Mouse (Mus musculus) CD4-positive, CD25-positive, alpha-beta regulatory T cell, adult 9 weeks (primary cell): ENCODE data around the gene Tlk1. TPM values are rescaled to one million over a fixed set of nuclear protein-coding genes. Genes with fewer than 3 reads are reported as not detected.

Experiments
- polyA plus RNA-seq: library from polyadenylated mRNA; unstranded; fragments of 100-300 nt; shearing (Covaris generic); gene quantifications from one replicate; pipeline ENCODE4 v1.2.1, GENCODE M21; 2017

The Tlk1 gene
- 26.2 TPM for polyA plus RNA-seq

GRCm38 (mm10) chr2:70825371-70826051, at the start of gene Tlk1:
Gene Tlk1 (minus strand): TSS chr2:70825728.

Other genes with a start within 250 kb of the Tlk1 start
- gene Gorasp2, start 164.2 kb downstream of the Tlk1 start, polyA plus RNA-seq = 45.8 TPM
- gene Gm26558, start 163.6 kb downstream of the Tlk1 start, polyA plus RNA-seq = not detected
- gene Dcaf17, start 229.6 kb upstream of the Tlk1 start, polyA plus RNA-seq = 43.8 TPM
- 30.3 TPM for gene Mettl8, start 229.9 kb upstream of the Tlk1 start, polyA plus RNA-seq